Mouse (Mus musculus) bone marrow macrophage, adult 2 months (primary cell): ENCODE measurements at regions not wholly inside any gene's neighbourhood (a gene's known extent, or its start where the extent isn't known, plus 50 kb on each side); places are given as distances from the start of the nearest gene placed in this dataset.

Experiments
- H3K27ac ChIP-seq: 2 replicates; pipeline ENCODE4 v1.5.1; 2012; ENCODE audit warnings: low read depth, low read length; ENCODE audit not compliant: insufficient read depth
- H3K4me1 ChIP-seq: 2 replicates; pipeline ENCODE4 v1.6.1; 2012; ENCODE audit warnings: low read length; ENCODE audit not compliant: control insufficient read depth, insufficient read depth
- H3K4me3 ChIP-seq: 2 replicates; pipeline ENCODE4 v1.5.1; 2012; ENCODE audit warnings: mild to moderate bottlenecking, low read length, moderate library complexity; ENCODE audit not compliant: insufficient read depth
- CTCF ChIP-seq: IDR thresholded peaks from 2 replicates; pipeline ENCODE4 v1.5.1; 2012; ENCODE audit warnings: low read depth, mild to moderate bottlenecking, low read length, moderate library complexity
- POLR2A ChIP-seq: IDR thresholded peaks from 2 replicates; pipeline ENCODE4 v1.6.1; 2012; ENCODE audit warnings: mild to moderate bottlenecking, low read depth, low read length, borderline replicate concordance

- no peaks in the 10 kb centered on the region for H3K4me1 ChIP-seq
- no peak for TF ChIP-seq POLR2A
- no peak for TF ChIP-seq CTCF
- H3K27ac ChIP-seq, result no peak overlapping the region
- no peak overlapping the region for H3K4me3 ChIP-seq
Measured at GRCm38 (mm10) chr4:89082838-89083237, 54.1 kb upstream of the Mtap start.

GRCm38 (mm10) chr4:89078485-89078884 lies 58.4 kb upstream of the Mtap start:
- H3K4me3 ChIP-seq, result no peak overlapping the region
- TF ChIP-seq POLR2A, result no peak
- no peak for TF ChIP-seq CTCF
- H3K4me1 ChIP-seq, result no peaks in the 10 kb centered on the region
- no peak overlapping the region for H3K27ac ChIP-seq

- H3K4me3 ChIP-seq, result no peak overlapping the region
- H3K27ac ChIP-seq, result no peak overlapping the region
- H3K4me1 ChIP-seq, result no peaks in the 10 kb centered on the region
- TF ChIP-seq CTCF, result no peak
- no peak for TF ChIP-seq POLR2A
Measured at GRCm38 (mm10) chr4:89074705-89075104, 62.2 kb upstream of the Mtap start.

GRCm38 (mm10) chr4:89070430-89070829 lies 66.5 kb upstream of the Mtap start:
- no peak overlapping the region for H3K27ac ChIP-seq
- no peaks in the 10 kb centered on the region for H3K4me1 ChIP-seq
- H3K4me3 ChIP-seq, result no peak overlapping the region
- TF ChIP-seq CTCF, result no peak

- no peak for TF ChIP-seq POLR2A
- no peak for TF ChIP-seq CTCF
- Histone ChIP-seq H3K27ac (no peak overlapping the region), H3K4me1 (peaks cover 2% of the 10 kb centered on the region), H3K4me3 (no peak overlapping the region)
Measured at GRCm38 (mm10) chr4:89064401-89064800, 72.5 kb upstream of the Mtap start.

- Histone ChIP-seq H3K27ac (no peak overlapping the region), H3K4me3 (no peak overlapping the region), H3K4me1 (peaks cover 2% of the 10 kb centered on the region)
- TF ChIP-seq POLR2A (no peak), CTCF (no peak)
Measured at GRCm38 (mm10) chr4:89062384-89062783, 74.5 kb upstream of the Mtap start.

- Histone ChIP-seq H3K4me1 (peaks cover 2% of the 10 kb centered on the region), H3K4me3 (no peak overlapping the region), H3K27ac (no peak overlapping the region)
- TF ChIP-seq POLR2A, result no peak
- no peak for TF ChIP-seq CTCF
Measured at GRCm38 (mm10) chr4:89061619-89062018, 75.3 kb upstream of the Mtap start.

GRCm38 (mm10) chr4:89057573-89057972 lies 79.3 kb upstream of the Mtap start:
- Histone ChIP-seq H3K4me3 (no peak overlapping the region), H3K27ac (no peak overlapping the region), H3K4me1 (peaks cover 2% of the 10 kb centered on the region)
- TF ChIP-seq POLR2A (no peak), CTCF (no peak)

GRCm38 (mm10) chr4:89057135-89057534 lies 79.8 kb upstream of the Mtap start:
- Histone ChIP-seq H3K4me1 (peaks cover 2% of the 10 kb centered on the region), H3K27ac (no peak overlapping the region), H3K4me3 (no peak overlapping the region)
- no peak for TF ChIP-seq CTCF
- no peak for TF ChIP-seq POLR2A

- TF ChIP-seq CTCF, result no peak
- Histone ChIP-seq H3K4me3 (no peak overlapping the region), H3K27ac (no peak overlapping the region), H3K4me1 (peaks cover 3% of the 10 kb centered on the region)
Measured at GRCm38 (mm10) chr4:89055969-89056368, 81.0 kb upstream of the Mtap start.

- TF ChIP-seq CTCF, result no peak
- TF ChIP-seq POLR2A, result no peak
- Histone ChIP-seq H3K4me1 (peaks cover 2% of the 10 kb centered on the region; the same call in 1 of the 2 replicates), H3K27ac (no peak overlapping the region), H3K4me3 (no peak overlapping the region)
Measured at GRCm38 (mm10) chr4:89053606-89054005, 83.3 kb upstream of the Mtap start.
